Mouse (Mus musculus) stomach, embryonic 14.5 days (tissue): Measurements from ENCODE around the gene Kcnt1. TPM values are rescaled to one million over a fixed set of nuclear protein-coding genes. Genes with fewer than 3 reads are reported as not detected.

Source experiments
- ATAC-seq: fragments of 200-750 bp; cut with Nextera tagmentation; 2 replicates; pipeline ENCODE4 v1.8.0; 2017; ENCODE audit warnings: low read depth, moderate TSS enrichment; ENCODE audit not compliant: insufficient number of reproducible peaks, insufficient read depth, low FRiP score
- H3K27ac ChIP-seq: fragments of 300-500 bp; sonication (generic); 2 replicates; pipeline ENCODE4 v1.5.1; 2014; ENCODE audit warnings: mild to moderate bottlenecking, low read length, moderate library complexity, mixed read lengths
- H3K27me3 ChIP-seq: fragments of 300-500 bp; sonication (generic); 2 replicates; pipeline ENCODE4 v1.6.1; 2014; ENCODE audit warnings: low read length, control low read depth, mixed read lengths; ENCODE audit not compliant: control insufficient read depth, insufficient read depth
- H3K36me3 ChIP-seq: fragments of 300-500 bp; sonication (generic); 2 replicates; pipeline ENCODE4 v1.6.1; 2014; ENCODE audit warnings: mild to moderate bottlenecking, control low read depth, low read length, moderate library complexity, mixed read lengths; ENCODE audit not compliant: control insufficient read depth, insufficient read depth
- H3K4me1 ChIP-seq: fragments of 300-500 bp; sonication (generic); 2 replicates; pipeline ENCODE4 v1.6.1; 2014; ENCODE audit warnings: low read length, control low read depth, mixed read lengths; ENCODE audit not compliant: control insufficient read depth, insufficient read depth
- H3K4me2 ChIP-seq: fragments of 300-500 bp; sonication (generic); replicated peaks from 2 replicates; pipeline ENCODE4 v1.6.1; 2014; ENCODE audit warnings: low read depth, low read length, control low read depth
- H3K4me3 ChIP-seq: fragments of 300-500 bp; sonication (generic); 2 replicates; pipeline ENCODE4 v1.5.1; 2014; ENCODE audit warnings: low read depth, low read length, control low read depth
- H3K9ac ChIP-seq: fragments of 300-500 bp; sonication (generic); replicated peaks from 2 replicates; pipeline ENCODE4 v1.6.1; 2014; ENCODE audit warnings: low read depth, mild to moderate bottlenecking, control low read depth, low read length, moderate library complexity, mixed read lengths
- H3K9me3 ChIP-seq: fragments of 300-500 bp; sonication (generic); 2 replicates; pipeline ENCODE4 v1.6.1; 2016; ENCODE audit warnings: low read depth, low read length, control low read depth; ENCODE audit not compliant: control insufficient read depth
- WGBS: fragments of 180-500 bp; shearing (Covaris S2); extraction: QIAGEN DNeasy Blood & Tissue Kit; methylation state at CpG from one replicate; pipeline ENCODE4 v1.1.7; 2014; 5-methylcytosine and 5-hydroxymethylcytosine counted together
- polyA plus RNA-seq: library from polyadenylated mRNA; unstranded; fragments of >200 nt; fragmentation: Nextera tagmentation; extraction: Ambion mirVana; gene quantifications from 2 replicates; pipeline ENCODE4 v1.2.1, GENCODE M21; 2014

The Kcnt1 gene
- polyA plus RNA-seq, 1 experiment from 2014 or later, result 0.80 TPM

DNA sequence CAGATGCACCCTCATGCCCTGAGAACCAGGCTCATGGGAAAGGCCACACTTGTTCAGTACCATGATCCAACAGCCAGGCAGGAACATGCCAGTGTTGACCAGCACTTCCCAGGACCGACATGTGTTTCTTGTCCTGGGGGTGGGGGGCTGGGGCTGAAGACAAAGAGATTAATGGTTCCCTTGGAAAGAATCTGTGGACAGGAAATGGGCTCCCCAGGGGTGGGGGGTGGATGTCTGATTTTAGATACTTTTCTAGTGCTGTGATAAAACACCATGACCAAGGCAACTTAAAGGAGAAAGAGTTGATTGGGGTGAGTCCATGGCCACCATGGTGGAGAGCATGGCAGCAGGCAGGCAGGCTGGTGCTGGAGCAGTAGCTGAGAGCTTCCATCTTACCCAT lies 18.7 kb downstream of the Kcnt1 start:
- H3K4me3 ChIP-seq, result no peak overlapping the region
- H3K9ac ChIP-seq, result no peak overlapping the region
- H3K27me3 ChIP-seq, result peaks cover 18% of the 10 kb centered on the region
- H3K4me1 ChIP-seq, result peaks cover 4% of the 10 kb centered on the region; the same call in 1 of the 2 replicates
- no peak overlapping the region for H3K27ac ChIP-seq
- no peaks in the 10 kb centered on the region for H3K36me3 ChIP-seq
- H3K4me2 ChIP-seq, result no peak overlapping the region
- WGBS, result 32% methylated on average over 1 of the region's 1 CpGs
- H3K9me3 ChIP-seq, result no peaks in the 10 kb centered on the region
- no peak for ATAC-seq

DNA sequence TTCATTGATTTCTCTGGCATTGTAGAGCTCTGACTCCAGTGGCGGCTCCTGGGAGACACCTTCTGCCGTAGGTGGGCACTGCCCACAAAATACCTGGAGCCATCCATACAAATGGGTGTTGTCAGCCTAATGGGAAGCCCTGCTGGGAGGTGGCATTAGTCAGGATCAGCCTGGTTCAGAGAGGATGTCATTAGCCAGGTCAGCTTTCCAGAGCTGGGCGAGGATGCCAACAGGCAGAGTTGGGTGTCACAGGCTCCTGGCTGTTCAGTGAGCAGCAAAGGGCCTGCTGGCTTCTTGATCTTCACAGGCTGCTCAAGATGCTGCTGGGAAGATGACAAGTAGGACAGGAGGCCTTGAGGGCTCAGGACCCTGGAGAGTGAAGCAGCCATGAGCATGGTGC lies 21.2 kb downstream of the Kcnt1 start:
- no peak overlapping the region for H3K4me3 ChIP-seq
- 82% methylated on average over 3 of the region's 3 CpGs for WGBS
- H3K27ac ChIP-seq, result no peak overlapping the region
- no peak overlapping the region for H3K4me2 ChIP-seq
- no peaks in the 10 kb centered on the region for H3K27me3 ChIP-seq
- no peaks in the 10 kb centered on the region for H3K9me3 ChIP-seq
- H3K9ac ChIP-seq, result no peak overlapping the region
- ATAC-seq, result no peak
- H3K36me3 ChIP-seq, result no peaks in the 10 kb centered on the region
- no peaks in the 10 kb centered on the region for H3K4me1 ChIP-seq

DNA sequence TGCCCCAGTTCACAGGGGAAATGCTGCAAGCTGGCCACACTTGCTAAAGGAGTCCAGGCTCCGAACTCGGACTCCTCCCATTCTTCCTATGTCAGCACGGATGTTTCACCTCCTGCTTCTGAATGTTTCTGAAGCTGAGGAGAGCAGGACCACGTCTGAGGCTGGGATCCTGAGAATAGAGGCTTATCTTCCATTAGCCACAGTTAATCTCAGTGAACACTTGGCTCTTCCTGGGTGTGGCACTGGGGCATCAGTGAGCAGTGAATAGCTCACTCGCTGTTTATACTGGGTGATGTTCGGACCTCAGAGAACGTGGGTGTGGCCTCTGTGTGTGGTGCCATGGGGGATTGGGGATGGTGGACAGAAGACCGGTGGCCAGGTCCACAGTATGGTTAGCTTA lies 23.7 kb downstream of the Kcnt1 start:
- Histone ChIP-seq H3K27ac (no peak overlapping the region), H3K4me2 (no peak overlapping the region), H3K4me1 (no peaks in the 10 kb centered on the region), H3K9me3 (no peaks in the 10 kb centered on the region), H3K4me3 (no peak overlapping the region), H3K9ac (no peak overlapping the region), H3K27me3 (no peaks in the 10 kb centered on the region), H3K36me3 (no peaks in the 10 kb centered on the region)
- WGBS, result 59% methylated on average over 8 of the region's 8 CpGs
- no peak for ATAC-seq

DNA sequence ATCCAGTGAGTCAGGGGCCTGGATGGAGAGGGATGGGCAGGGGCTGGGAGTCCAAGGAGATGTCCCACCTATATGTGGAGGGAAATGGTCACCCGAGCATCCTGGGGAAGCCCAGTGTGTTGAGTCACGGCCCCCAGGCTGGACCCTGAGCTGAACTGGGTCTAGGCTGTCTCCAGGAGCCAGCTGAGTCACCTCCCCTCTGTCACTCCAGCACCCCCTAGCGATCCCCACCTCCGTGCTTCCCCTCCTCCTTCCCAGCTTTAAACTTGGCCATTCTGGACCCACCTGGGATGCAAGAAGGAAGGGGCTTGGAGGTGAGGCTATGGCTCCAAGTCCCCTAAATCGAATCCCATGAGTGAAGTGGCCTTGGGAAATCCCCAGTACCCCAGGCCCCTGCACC lies 24.6 kb downstream of the Kcnt1 start:
- no peak for ATAC-seq
- Histone ChIP-seq H3K4me3 (no peak overlapping the region), H3K27ac (no peak overlapping the region), H3K36me3 (no peaks in the 10 kb centered on the region), H3K4me1 (no peaks in the 10 kb centered on the region), H3K4me2 (no peak overlapping the region), H3K27me3 (no peaks in the 10 kb centered on the region), H3K9me3 (no peaks in the 10 kb centered on the region), H3K9ac (no peak overlapping the region)
- WGBS, result 48% methylated on average over 5 of the region's 5 CpGs

DNA sequence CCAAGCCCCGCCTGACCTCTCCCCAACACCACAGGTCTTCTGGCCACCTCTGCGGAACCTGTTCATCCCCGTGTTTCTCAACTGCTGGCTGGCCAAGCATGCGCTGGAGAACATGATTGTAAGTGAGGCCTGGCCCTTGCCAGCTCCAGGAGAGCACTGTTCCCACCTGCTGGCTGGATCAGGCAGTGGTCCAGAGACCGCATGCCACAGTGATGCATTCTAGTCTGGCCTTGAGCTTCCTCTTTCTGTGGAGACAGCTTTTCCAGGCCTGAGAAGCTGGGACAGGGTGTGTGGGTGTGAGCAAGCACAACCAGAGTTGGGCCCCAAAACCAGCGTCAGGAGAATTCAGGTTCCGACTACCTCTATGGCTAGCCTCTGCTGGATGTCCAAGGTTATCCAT lies 28.9 kb downstream of the Kcnt1 start:
- Histone ChIP-seq H3K4me3 (no peak overlapping the region), H3K9ac (no peak overlapping the region), H3K27ac (no peak overlapping the region), H3K9me3 (no peaks in the 10 kb centered on the region), H3K27me3 (no peaks in the 10 kb centered on the region), H3K4me1 (no peaks in the 10 kb centered on the region), H3K4me2 (no peak overlapping the region), H3K36me3 (no peaks in the 10 kb centered on the region)
- no peak for ATAC-seq
- WGBS, result 78% methylated on average over 7 of the region's 7 CpGs

DNA sequence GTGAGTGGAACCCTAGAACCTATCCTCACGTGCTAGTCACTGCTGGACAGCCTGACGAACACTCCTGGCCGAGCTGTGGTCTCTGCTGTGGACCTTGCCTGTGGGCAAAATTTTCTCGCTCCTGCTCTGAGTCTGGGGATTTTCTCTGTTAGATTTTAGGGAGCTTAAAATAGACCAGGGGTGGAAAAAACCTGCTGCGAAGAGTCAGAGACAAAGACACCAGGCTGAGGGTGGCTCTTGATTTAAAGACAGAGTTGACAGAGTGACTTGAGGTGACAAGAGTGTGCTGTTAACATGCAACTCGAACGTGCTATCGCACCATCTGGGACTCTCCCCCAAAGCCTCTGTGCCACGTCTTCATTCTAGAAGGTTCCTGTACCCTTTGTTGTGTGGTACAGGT lies 35.4 kb downstream of the Kcnt1 start:
- no peak overlapping the region for H3K4me2 ChIP-seq
- H3K36me3 ChIP-seq, result no peaks in the 10 kb centered on the region
- no peaks in the 10 kb centered on the region for H3K27me3 ChIP-seq
- WGBS, result 79% methylated on average over 9 of the region's 9 CpGs
- no peaks in the 10 kb centered on the region for H3K4me1 ChIP-seq
- H3K9ac ChIP-seq, result no peak overlapping the region
- H3K9me3 ChIP-seq, result no peaks in the 10 kb centered on the region
- no peak overlapping the region for H3K27ac ChIP-seq
- no peak for ATAC-seq
- no peak overlapping the region for H3K4me3 ChIP-seq

DNA sequence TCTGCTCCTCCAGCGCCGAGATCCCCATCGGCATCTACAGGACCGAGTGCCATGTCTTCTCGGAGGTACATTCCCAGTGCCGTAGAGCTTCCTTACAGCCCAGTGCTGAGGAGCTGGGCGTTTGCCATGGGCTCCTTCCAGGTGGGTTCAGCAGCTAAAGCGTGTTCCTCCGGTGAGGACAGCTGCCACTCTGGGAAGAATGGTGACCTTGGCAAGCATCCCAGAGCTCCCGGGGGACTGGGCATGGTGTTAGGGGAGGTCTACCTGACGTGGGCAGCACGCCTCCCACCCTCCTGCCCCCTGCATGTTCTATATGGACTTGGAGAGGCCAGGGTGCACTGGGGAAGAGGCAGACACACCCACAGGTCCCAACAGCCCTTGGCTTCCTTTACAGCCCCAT lies 46.3 kb downstream of the Kcnt1 start:
- H3K4me2 ChIP-seq, result no peak overlapping the region
- no peaks in the 10 kb centered on the region for H3K36me3 ChIP-seq
- no peak for ATAC-seq
- H3K9ac ChIP-seq, result no peak overlapping the region
- H3K27ac ChIP-seq, result no peak overlapping the region
- H3K9me3 ChIP-seq, result no peaks in the 10 kb centered on the region
- H3K27me3 ChIP-seq, result no peaks in the 10 kb centered on the region
- H3K4me3 ChIP-seq, result no peak overlapping the region
- WGBS, result 80% methylated on average over 12 of the region's 12 CpGs
- H3K4me1 ChIP-seq, result no peaks in the 10 kb centered on the region

DNA sequence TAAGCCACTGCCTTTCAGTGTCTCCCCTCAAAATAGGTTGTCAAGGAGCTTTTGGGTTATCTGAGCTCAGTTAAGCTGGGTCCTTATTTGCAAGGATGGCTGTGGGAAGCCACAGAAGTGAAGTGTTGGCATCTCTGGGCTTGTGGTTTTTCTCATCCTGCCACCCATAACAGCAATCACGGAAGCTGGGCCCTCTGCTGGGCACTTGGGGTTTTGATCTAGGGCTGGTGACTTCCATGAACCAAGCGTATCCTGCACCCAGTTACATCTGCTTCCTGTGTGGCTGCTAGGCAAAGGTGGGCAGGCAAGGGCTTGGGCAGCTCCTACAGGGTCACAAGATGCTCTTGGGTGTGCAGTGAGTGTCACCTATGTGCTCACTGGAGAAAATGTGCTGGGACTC lies 49.7 kb downstream of the Kcnt1 start:
- Histone ChIP-seq H3K9ac (no peak overlapping the region), H3K27ac (no peak overlapping the region), H3K9me3 (no peaks in the 10 kb centered on the region), H3K4me3 (no peak overlapping the region), H3K4me1 (no peaks in the 10 kb centered on the region), H3K36me3 (no peaks in the 10 kb centered on the region), H3K27me3 (no peaks in the 10 kb centered on the region), H3K4me2 (no peak overlapping the region)
- 60% methylated on average over 2 of the region's 2 CpGs for WGBS
- no peak for ATAC-seq

DNA sequence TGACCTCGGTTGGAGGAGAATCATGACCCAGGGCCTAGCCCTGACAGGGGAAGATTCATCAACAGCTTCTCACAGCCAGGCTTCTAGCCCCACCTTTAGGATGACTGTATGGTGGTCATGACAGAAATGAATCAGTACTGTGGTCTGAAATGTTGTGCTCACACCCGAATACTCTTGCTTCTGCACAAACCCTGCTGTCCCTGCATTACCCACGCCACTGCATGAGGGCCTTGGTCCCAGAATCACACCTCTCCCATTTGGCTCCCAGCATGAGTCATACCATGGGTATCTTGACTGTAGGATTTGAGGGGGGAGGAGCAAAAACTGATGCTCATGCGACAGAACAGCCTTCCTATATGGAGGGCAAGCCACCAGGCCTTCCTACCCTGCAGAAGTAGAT lies 50.7 kb downstream of the Kcnt1 start:
- Histone ChIP-seq H3K27ac (no peak overlapping the region), H3K27me3 (no peaks in the 10 kb centered on the region), H3K9me3 (no peaks in the 10 kb centered on the region), H3K4me1 (no peaks in the 10 kb centered on the region), H3K9ac (no peak overlapping the region), H3K4me3 (no peak overlapping the region), H3K36me3 (no peaks in the 10 kb centered on the region), H3K4me2 (no peak overlapping the region)
- no peak for ATAC-seq
- 57% methylated on average over 4 of the region's 4 CpGs for WGBS
